Mouse (Mus musculus) layer of hippocampus, postnatal 10 days (tissue): Measurements from ENCODE around the gene Chka. TPM values are rescaled to one million over a fixed set of nuclear protein-coding genes. Genes with fewer than 3 reads are reported as not detected.
A peak's percentile ranks its signal among the peaks of the same experiment; 100 is the strongest.

Source experiments
- DNase-seq, 2 experiments: peaks; one replicate each; pipeline ENCODE4 v3.0.0; 2021; ENCODE audit warnings: low spot score in 2 of 2
- total RNA-seq, 2 experiments: library from RNA; stranded (reverse); gene quantifications; 2 replicates each; pipeline ENCODE4 v1.2.3; 2021

Chka gene
- total RNA-seq, 2 experiments from 2014 or later: 98.1 to 104 TPM

GRCm38 (mm10) chr19:3882214-3882613 is 30.6 kb downstream of the Chka start:
- no peak for DNase-seq

- no peak for DNase-seq
These were observed 32.9 kb downstream of the Chka start for GRCm38 (mm10) chr19:3884325-3884990.

GRCm38 (mm10) chr19:3889096-3889495 is 37.5 kb downstream of the Chka start:
- DNase-seq: no peak

GRCm38 (mm10) chr19:3890181-3890580 is 38.6 kb downstream of the Chka start:
- no peak for DNase-seq

GRCm38 (mm10) chr19:3893545-3894116 is 42.1 kb downstream of the Chka start:
- DNase-seq: no peak

GRCm38 (mm10) chr19:3894294-3894693 is 42.7 kb downstream of the Chka start:
- DNase-seq: no peak

- DNase-seq: no peak
These were observed 43.6 kb downstream of the Chka start for GRCm38 (mm10) chr19:3895171-3895631.

GRCm38 (mm10) chr19:3896208-3896607 is 44.6 kb downstream of the Chka start:
- DNase-seq: no peak

GRCm38 (mm10) chr19:3897557-3897956 is 46.0 kb downstream of the Chka start:
- DNase-seq: no peak

GRCm38 (mm10) chr19:3898952-3899351 is 47.4 kb downstream of the Chka start:
- no peak for DNase-seq

GRCm38 (mm10) chr19:3899618-3900017 is 48.0 kb downstream of the Chka start:
- no peak for DNase-seq

- DNase-seq: no peak
These were observed 51.4 kb downstream of the Chka start for GRCm38 (mm10) chr19:3902966-3903365.

GRCm38 (mm10) chr19:3903648-3904362 is 52.2 kb downstream of the Chka start:
- no peak for DNase-seq

- no peak for DNase-seq
These were observed 52.7 kb downstream of the Chka start for GRCm38 (mm10) chr19:3904363-3904675.

GRCm38 (mm10) chr19:3905261-3905969 is 53.8 kb downstream of the Chka start:
- DNase-seq: no peak

GRCm38 (mm10) chr19:3906326-3906725 is 54.8 kb downstream of the Chka start:
- no peak for DNase-seq

GRCm38 (mm10) chr19:3906795-3907786 is 55.5 kb downstream of the Chka start, which contains the start of gene Tcirg1:
TSS of gene Tcirg1 (minus strand) at chr19:3907133.
- peak; percentile 54 to 73 for DNase-seq

- DNase-seq: no peak
These were observed 56.5 kb downstream of the Chka start for GRCm38 (mm10) chr19:3907876-3908660.

GRCm38 (mm10) chr19:3910206-3910605 is 58.6 kb downstream of the Chka start:
- DNase-seq: no peak
